Mouse (Mus musculus): ENCODE data around the gene Snx20. TPM values are rescaled to one million over a fixed set of nuclear protein-coding genes. Genes with fewer than 3 reads are reported as not detected.

Snx20 gene
- total and polyA plus RNA-seq, 2 experiments from 2014 or later: 1.1 to 2.2 TPM

GRCm38 (mm10) chr8:88623351-88623750 lies 12.6 kb downstream of the Snx20 start:
- Histone ChIP-seq H3K4me1 (ENCODE audit: insufficient read depth, low read length) (0 out of 2 replicates have a peak, but pooled peaks cover 3% of the 10 kb centered on the region), H3K36me3 (ENCODE audit: insufficient read depth, low read length) (no peaks in the 10 kb centered on the region), H3K4me2 (ENCODE audit: low read depth, low read length) (no peak overlapping the region), H3K4me3 (ENCODE audit: low read length) (no peak overlapping the region), H3K27ac (no peak overlapping the region), H3K27me3 (ENCODE audit: insufficient read depth, low read length) (no peaks in the 10 kb centered on the region; the same call in 1 of the 2 replicates), H3K9ac (replicated peaks; ENCODE audit: low read length) (no peak overlapping the region), H3K9me3 (ENCODE audit: low read length) (no peaks in the 10 kb centered on the region)
- ATAC-seq (no peak), DNase-seq (ENCODE audit: low spot score) (peak; percentile 55)
- TF ChIP-seq CTCF (IDR thresholded peaks at IDR 0.05; ENCODE audit: low read depth): no peak
- 65% methylated on average over 3 of the region's 3 CpGs for WGBS

GRCm38 (mm10) chr8:88621408-88621807 lies 14.5 kb downstream of the Snx20 start:
- DNase-seq (ENCODE audit: low spot score) (peak; percentile 87), ATAC-seq (peak; percentile 53; the same call in 1 of the 2 replicates)
- Histone ChIP-seq H3K9me3 (ENCODE audit: low read length) (no peaks in the 10 kb centered on the region), H3K4me1 (ENCODE audit: insufficient read depth, low read length) (0 out of 2 replicates have a peak, but pooled peaks cover 3% of the 10 kb centered on the region), H3K27ac (no peak overlapping the region), H3K9ac (replicated peaks; ENCODE audit: low read length) (no peak overlapping the region), H3K4me2 (ENCODE audit: low read depth, low read length) (no peak overlapping the region), H3K4me3 (ENCODE audit: low read length) (no peak overlapping the region), H3K27me3 (ENCODE audit: insufficient read depth, low read length) (no peaks in the 10 kb centered on the region; the same call in 1 of the 2 replicates), H3K36me3 (ENCODE audit: insufficient read depth, low read length) (no peaks in the 10 kb centered on the region)
- under 1% methylated on average over 8 of the region's 8 CpGs for WGBS
- peak; percentile 98 for TF ChIP-seq CTCF (IDR thresholded peaks at IDR 0.05; ENCODE audit: low read depth)

- no peak for TF ChIP-seq CTCF (IDR thresholded peaks at IDR 0.05; ENCODE audit: low read depth)
- Histone ChIP-seq H3K27me3 (ENCODE audit: insufficient read depth, low read length) (no peaks in the 10 kb centered on the region; the same call in 1 of the 2 replicates), H3K36me3 (ENCODE audit: insufficient read depth, low read length) (no peaks in the 10 kb centered on the region), H3K9ac (replicated peaks; ENCODE audit: low read length) (no peak overlapping the region), H3K9me3 (ENCODE audit: low read length) (no peaks in the 10 kb centered on the region), H3K4me3 (ENCODE audit: low read length) (no peak overlapping the region), H3K4me2 (ENCODE audit: low read depth, low read length) (no peak overlapping the region), H3K27ac (no peak overlapping the region), H3K4me1 (ENCODE audit: insufficient read depth, low read length) (0 out of 2 replicates have a peak, but pooled peaks cover 3% of the 10 kb centered on the region)
- ATAC-seq: no peak
- WGBS: 55% methylated on average over 5 of the region's 5 CpGs
- DNase-seq (ENCODE audit: low spot score): no peak
Measured at GRCm38 (mm10) chr8:88620931-88621330, 15.0 kb downstream of the Snx20 start.

GRCm38 (mm10) chr8:88619513-88619912 lies 16.4 kb downstream of the Snx20 start:
- Histone ChIP-seq H3K9me3 (ENCODE audit: low read length) (no peaks in the 10 kb centered on the region), H3K4me2 (ENCODE audit: low read depth, low read length) (no peak overlapping the region), H3K4me3 (ENCODE audit: low read length) (no peak overlapping the region), H3K9ac (replicated peaks; ENCODE audit: low read length) (no peak overlapping the region), H3K4me1 (ENCODE audit: insufficient read depth, low read length) (0 out of 2 replicates have a peak, but pooled peaks cover 3% of the 10 kb centered on the region), H3K36me3 (ENCODE audit: insufficient read depth, low read length) (no peaks in the 10 kb centered on the region), H3K27ac (no peak overlapping the region), H3K27me3 (ENCODE audit: insufficient read depth, low read length) (no peaks in the 10 kb centered on the region; the same call in 1 of the 2 replicates)
- WGBS: 82% methylated on average over 3 of the region's 3 CpGs
- peak; percentile 60 for TF ChIP-seq CTCF (IDR thresholded peaks at IDR 0.05; ENCODE audit: low read depth)
- no peak for DNase-seq (ENCODE audit: low spot score)
- no peak for ATAC-seq

GRCm38 (mm10) chr8:88618612-88619011 lies 17.3 kb downstream of the Snx20 start:
- DNase-seq (ENCODE audit: low spot score): no peak
- no peak for ATAC-seq
- Histone ChIP-seq H3K27ac (no peak overlapping the region), H3K9me3 (ENCODE audit: low read length) (no peaks in the 10 kb centered on the region), H3K4me2 (ENCODE audit: low read depth, low read length) (no peak overlapping the region), H3K4me1 (ENCODE audit: insufficient read depth, low read length) (no peaks in the 10 kb centered on the region), H3K9ac (replicated peaks; ENCODE audit: low read length) (no peak overlapping the region), H3K4me3 (ENCODE audit: low read length) (no peak overlapping the region), H3K36me3 (ENCODE audit: insufficient read depth, low read length) (no peaks in the 10 kb centered on the region), H3K27me3 (ENCODE audit: insufficient read depth, low read length) (no peaks in the 10 kb centered on the region; the same call in 1 of the 2 replicates)
- 83% methylated on average over 5 of the region's 5 CpGs for WGBS
- TF ChIP-seq CTCF (IDR thresholded peaks at IDR 0.05; ENCODE audit: low read depth): no peak

- no peak for ATAC-seq
- peak; percentile 51 for DNase-seq (ENCODE audit: low spot score)
Measured at GRCm38 (mm10) chr8:88614981-88615380, 20.9 kb downstream of the Snx20 start.

GRCm38 (mm10) chr8:88610271-88610670 lies 25.7 kb downstream of the Snx20 start:
- no peak for ATAC-seq
- H3K36me3 ChIP-seq (ENCODE audit: insufficient read depth, low read length): no peaks in the 10 kb centered on the region
- H3K9ac ChIP-seq (replicated peaks; ENCODE audit: low read length): no peak overlapping the region
- H3K27me3 ChIP-seq (ENCODE audit: insufficient read depth, low read length): no peaks in the 10 kb centered on the region
- no peak overlapping the region for H3K4me3 ChIP-seq (ENCODE audit: low read length)
- TF ChIP-seq CTCF (IDR thresholded peaks at IDR 0.05; ENCODE audit: low read depth): no peak
- no peak overlapping the region for H3K4me2 ChIP-seq (ENCODE audit: low read depth, low read length)
- 54% methylated on average over 6 of the region's 6 CpGs for WGBS
- no peak for DNase-seq (ENCODE audit: low spot score)
- H3K4me1 ChIP-seq (ENCODE audit: insufficient read depth, low read length): peaks cover 5% of the 10 kb centered on the region; the same call in 1 of the 2 replicates
- no peaks in the 10 kb centered on the region for H3K9me3 ChIP-seq (ENCODE audit: low read length)
- no peak overlapping the region for H3K27ac ChIP-seq

More at GRCm38 (mm10) chr8:88614981-88615380, 20.9 kb downstream of the Snx20 start:
- H3K27ac ChIP-seq: no peak overlapping the region
- no peaks in the 10 kb centered on the region for H3K36me3 ChIP-seq (ENCODE audit: insufficient read depth, low read length)
- no peak for TF ChIP-seq CTCF (IDR thresholded peaks at IDR 0.05; ENCODE audit: low read depth)
- H3K4me1 ChIP-seq (ENCODE audit: insufficient read depth, low read length): no peaks in the 10 kb centered on the region
- no peak overlapping the region for H3K4me3 ChIP-seq (ENCODE audit: low read length)
- H3K9ac ChIP-seq (replicated peaks; ENCODE audit: low read length): no peak overlapping the region
- H3K9me3 ChIP-seq (ENCODE audit: low read length): no peaks in the 10 kb centered on the region
- 38% methylated on average over 5 of the region's 5 CpGs for WGBS
- no peaks in the 10 kb centered on the region for H3K27me3 ChIP-seq (ENCODE audit: insufficient read depth, low read length)
- H3K4me2 ChIP-seq (ENCODE audit: low read depth, low read length): no peak overlapping the region
